Mouse (Mus musculus): ENCODE data around the gene Scrn3. TPM values are rescaled to one million over a fixed set of nuclear protein-coding genes. Genes with fewer than 3 reads are reported as not detected.

Scrn3 gene
- total RNA-seq (2021): 10 to 100 TPM; 24.8 to 25.7 TPM
- long read RNA-seq, experiment 1, transcript Scrn3-201 (8 exons, 3,309 nt): major isoform, 16 of 21 reads
- long read RNA-seq, experiment 1, partial matches to known transcripts: 2 of 21 reads
- long read RNA-seq, experiment 1, other reads (novel, unspliced or antisense): 0 of 21 reads
- long read RNA-seq, experiment 2, transcript Scrn3-202 (4 exons, 1,897 nt): minor isoform, 7 of 25 reads
- long read RNA-seq, experiment 2, transcript Scrn3-201 (8 exons, 3,309 nt): major isoform, 12 of 25 reads
- long read RNA-seq, experiment 2, partial matches to known transcripts: 3 of 25 reads
- long read RNA-seq, experiment 2, other reads (novel, unspliced or antisense): 3 of 25 reads

DNA sequence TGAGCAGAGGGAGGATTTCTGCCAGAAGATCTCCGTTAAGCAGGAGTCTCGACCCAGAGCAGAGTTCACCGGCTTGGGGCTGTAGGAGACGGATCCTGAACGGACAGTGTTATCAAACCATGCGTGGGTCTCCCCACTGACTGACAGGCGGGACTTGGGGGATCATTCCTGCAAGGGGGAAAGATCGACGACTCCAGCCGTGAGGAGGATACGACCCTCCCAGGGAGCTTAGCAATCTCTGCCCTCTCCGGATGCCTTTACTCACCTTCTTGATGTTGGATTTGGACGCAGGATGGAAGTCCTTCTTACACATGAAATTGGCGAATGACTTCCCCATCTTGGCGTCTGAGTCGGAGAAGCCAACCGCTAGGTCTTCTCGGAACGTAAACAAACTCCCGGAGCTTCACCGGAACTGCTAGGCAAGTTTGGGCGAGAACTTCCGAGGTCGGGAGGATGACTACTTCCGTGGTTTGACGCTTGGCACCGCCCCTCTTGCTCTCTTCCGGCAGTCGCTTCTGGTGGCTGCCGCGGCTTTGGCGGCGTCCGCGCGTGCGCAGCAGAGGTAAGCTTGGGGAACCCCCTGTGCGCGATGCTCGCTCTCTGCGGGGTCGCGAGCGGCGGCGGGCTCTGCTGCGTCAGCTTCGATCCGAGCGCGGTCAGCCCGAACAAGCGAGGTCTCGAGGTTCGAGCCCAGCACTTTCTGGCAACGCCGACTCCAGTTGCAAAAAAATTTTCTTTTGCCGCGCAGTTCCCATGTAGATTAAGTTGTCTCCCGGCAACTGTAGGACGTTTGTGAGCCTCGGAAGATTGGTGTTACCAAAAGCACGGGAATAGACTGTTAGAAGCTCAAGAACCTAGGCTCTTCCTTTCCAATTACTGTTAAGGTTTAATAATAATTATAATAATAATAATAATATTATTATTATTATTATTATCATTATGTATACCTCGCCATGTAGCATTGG is at the start of gene Scrn3, which contains the start of gene Cir1:
Gene Scrn3, plus strand, starts transcription at position 450 of the 965 bp plus-strand sequence.
Gene Cir1, minus strand, starts transcription at position 550 of the 965 bp plus-strand sequence.
- peak; percentile 92 to 96 for DNase-seq (ENCODE audit: low spot score in 2 of 2)

DNA sequence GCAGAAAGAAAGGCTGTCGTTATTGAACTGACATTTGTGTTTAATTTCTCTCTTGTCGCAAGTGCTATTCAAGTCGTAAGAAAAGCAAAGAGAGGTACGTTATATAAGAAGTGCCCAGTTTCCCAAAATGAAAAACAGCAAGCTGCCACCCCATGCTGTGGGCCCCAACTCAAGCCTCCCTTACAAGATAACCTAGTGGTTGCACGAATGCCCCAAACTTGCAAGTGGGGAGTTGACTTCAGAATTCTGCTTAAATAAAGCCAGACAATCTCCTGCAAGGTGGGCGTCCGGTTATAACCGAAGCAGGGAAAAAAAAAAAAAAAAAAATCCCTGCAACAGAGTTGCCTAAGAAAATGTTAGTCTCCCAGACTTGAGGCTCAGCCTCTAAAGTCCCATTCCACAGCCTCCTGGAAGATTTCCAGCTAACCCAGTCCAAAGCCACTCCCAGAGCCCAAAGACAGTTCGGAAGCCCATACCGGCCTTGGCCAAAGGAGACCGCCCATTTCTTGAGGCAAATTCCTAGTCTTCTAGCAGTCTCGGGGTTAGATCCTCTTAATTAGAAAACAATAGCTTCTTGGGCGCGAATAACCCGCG is 49.1 kb upstream of the Scrn3 start:
- DNase-seq (ENCODE audit: low spot score in 2 of 2): no peak

DNA sequence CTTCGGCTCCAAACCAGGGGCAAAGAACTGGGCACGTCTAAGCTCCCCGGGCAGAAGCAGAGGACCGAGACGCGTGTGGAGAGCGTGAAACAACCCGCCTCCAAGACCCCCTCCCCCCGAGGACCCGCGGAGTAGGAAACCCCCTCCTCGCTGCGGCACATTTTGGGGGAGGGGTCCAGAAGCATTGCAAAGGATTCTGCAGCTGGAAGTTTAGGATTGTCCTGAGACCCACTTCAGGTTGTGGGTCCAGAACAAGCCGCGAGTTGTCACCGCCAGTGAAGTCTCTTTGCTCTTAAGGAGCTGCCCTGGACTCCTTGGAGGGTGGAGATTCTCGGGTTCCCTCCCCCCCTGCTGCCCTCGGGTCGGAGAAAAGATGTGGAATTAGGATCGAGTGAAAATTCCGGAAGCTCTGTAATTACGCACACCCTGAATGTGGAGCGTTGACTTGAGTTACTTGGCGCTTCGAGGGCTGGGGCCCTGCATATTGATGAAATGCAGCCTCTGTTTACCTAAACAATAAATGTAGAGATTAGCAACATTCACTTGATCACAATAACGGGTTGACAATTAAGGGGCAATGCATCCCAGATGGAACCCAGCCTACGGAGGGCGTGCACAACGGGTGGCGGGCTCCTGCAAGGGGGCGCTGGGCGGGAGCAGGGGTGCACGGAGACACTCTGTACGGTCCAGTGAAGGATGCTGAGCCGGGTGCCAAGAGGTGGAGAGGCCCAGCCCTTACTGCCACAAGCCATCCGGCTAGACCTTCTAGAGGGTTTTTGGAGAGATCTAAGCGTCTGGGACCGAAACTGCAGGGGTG is 48.4 kb upstream of the Scrn3 start:
- no peak for DNase-seq (ENCODE audit: low spot score in 2 of 2)

DNA sequence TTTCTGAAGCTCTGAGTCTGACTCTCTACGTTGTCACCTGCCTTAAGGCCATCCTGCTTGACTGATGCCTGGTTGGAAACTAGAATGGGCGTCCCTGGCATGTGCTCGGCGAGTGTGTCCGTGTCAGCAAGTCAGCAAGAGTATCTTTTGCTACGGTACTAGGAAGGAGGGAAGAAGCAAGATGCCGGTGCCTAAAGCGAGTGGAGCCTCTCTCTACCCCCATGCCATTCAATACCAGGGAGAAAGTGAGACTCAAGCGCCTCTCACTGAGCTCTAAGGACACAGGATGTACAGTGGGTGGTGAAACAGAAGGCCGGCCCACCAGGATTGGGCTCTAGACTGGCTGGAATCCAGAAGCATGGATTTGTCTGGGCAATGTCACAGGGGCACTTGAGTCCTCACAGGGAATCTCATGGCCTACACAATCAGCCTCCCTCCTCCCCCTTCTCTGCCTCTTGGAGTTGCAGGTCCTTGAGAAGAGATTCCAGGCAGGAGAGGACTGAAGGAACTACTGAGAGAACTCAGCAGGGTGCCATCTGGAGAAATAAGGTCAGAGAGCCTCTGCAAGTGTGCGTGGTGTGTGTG is 47.7 kb upstream of the Scrn3 start:
- no peak for DNase-seq (ENCODE audit: low spot score in 2 of 2)

DNA sequence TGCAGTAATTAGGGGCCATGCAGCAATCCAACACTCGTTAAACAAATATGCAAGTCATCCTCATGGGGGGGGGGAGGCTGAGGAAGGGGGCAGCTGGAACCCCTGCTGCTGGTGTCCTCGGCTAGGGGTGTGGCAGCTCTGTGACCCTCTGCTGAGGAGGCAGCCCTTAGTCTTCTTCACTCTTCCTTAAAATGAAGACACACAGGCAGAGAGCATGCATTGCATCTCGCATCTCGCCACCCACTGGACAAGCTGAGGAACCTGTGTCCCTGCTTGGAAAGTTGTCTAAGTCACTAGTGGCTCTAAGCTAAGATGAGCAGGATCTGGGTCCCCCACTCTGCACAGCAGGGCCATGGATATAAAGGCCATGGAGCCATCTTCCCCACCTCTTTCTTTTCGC is 46.4 kb upstream of the Scrn3 start:
- DNase-seq (ENCODE audit: low spot score in 2 of 2): no peak

DNA sequence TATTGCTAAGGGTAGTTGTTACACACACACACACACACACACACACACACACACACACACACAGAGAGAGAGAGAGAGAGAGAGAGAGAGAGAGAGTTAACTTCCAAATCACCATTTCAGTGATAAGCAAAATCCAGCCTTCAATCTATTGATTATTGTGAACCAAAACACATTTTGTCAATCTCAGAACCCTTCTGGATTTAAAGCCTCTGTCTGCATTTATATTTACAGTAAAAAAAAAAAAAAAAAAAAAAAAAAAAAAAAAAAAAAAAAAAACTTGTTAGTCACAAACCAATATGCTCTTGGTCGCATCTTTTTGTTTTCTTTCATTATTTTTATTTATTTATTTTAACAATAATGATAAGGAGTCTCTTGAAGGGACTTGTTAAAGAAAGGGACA is 45.8 kb upstream of the Scrn3 start:
- no peak for DNase-seq (ENCODE audit: low spot score in 2 of 2)

DNA sequence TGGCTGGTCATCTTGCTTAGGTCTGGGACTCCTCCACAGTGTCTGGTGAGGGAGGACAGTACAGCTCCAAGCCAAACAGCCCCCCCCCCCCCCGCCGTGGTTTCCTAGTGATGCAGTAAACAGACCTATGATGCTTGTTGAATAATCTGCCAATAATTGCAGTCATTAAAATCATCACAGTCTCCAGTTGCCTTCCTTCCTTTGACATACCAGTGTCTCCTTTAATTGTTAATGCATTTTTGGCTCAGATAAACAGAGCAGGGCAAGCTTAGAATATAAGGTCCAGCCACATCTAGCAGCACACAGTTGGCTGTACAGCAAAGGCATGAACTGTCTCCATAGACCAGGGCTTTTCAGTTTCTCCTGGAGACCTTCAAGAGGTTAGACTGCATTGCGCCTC is 45.2 kb upstream of the Scrn3 start:
- DNase-seq (ENCODE audit: low spot score in 2 of 2): no peak

DNA sequence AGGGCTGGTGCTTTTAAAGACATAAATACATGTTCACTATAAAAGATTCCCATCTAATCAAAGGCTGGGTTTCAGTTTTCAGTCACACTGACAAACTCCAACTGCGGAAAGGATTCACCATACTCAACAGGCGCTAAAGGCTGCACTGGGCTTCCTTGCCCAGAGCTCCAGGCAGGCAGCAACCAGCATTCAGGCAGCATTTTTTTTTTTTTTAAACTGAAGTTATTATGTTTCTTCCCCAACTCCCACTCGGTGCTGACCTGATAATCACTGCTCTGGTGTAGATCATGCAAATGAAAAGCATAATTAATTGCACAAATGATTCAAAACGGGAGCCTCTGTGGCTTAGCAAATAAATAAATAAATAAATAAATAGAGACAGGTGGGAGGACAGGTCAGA is 44.6 kb upstream of the Scrn3 start:
- DNase-seq (ENCODE audit: low spot score in 2 of 2): no peak

DNA sequence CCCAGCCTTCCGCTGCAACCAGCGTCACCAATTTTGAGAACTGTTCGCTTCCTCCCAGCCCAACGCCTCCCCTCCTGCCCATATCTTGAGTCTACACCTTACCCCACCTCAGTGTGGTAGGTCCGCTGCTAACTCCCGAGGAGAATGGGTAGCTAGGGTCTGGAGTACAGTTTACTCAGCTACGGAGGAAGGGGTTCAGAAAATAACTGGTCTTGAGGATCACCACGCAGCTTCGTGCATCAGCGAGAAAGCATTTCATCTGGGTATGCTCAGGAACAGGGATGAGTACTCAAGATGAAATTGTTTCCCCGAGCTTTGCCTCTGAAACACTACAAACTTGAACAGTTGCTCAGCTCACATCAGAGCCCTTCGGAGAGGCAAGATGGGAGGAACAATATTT is 44.1 kb upstream of the Scrn3 start:
- no peak for DNase-seq (ENCODE audit: low spot score in 2 of 2)

DNA sequence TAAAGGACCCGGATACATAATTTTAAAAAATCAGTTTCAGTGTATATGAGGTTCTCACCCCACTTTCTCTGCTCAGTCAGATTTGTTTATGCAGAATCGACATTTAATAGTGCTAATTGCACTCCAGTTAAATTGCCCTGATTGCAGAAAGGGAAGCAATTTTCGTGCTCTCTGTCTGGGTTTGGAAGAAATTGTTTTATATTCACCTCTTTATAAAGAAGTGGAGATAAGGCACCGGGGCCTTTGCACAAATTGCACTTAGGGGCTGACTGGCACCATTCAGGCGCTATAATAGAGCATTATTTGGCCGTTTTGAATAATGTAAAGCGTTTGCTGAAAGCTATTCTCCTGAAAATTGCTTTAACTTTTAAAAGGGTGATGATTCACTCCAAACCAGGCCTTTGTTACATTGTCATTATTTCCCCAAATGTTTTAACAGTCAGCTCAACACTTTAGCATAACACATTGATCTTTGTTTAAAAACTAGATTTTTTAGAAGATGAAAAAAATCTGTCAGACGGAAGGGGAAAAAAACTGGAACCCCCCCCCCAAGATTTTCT is 43.5 kb upstream of the Scrn3 start:
- DNase-seq (ENCODE audit: low spot score in 2 of 2): no peak

DNA sequence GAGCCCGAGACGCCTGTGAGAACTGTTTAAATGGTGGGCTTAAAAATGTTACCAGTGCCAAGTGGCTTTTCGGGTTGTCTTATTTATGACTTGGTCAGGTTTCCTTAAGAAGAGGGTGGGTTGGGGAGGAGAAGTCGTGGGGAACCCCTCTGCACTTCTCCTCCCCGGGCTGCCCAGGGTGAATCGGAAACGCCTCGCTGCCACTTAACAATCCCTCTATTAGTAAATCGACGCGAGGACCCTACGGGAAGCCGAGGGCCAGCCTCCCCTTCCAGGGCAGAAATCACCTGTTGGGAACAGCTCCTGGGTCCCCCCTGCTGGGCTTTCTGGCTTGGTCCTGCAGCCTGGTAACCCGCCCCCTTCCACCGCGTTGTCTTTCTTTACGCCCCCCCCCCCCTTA is 42.7 kb upstream of the Scrn3 start:
- DNase-seq (ENCODE audit: low spot score in 2 of 2): no peak

DNA sequence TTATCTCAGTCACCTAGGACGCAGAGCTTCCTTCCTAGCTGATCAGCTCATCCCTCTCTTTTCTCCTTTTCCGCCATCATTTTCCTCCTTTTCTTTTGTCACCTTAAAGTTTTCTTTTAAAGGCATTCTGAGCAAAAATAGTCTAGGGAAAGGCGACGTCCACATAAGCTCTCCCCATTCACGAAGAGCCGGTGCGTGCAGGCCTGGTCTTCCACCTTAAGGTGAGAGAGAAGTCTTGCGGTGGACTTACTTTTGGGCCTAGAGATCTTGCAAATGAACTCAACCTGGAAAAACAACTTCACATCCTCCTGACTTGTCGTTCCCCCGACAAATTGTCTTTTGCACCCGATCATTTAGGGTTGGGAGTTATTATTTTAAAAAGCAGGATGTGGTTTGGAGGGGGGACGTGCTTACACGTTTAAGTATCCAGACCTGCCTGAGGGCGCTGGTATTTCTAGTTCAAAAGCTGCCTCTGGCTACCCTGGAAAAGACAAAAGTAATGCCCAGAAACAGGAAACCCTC is 42.3 kb upstream of the Scrn3 start:
- no peak for DNase-seq (ENCODE audit: low spot score in 2 of 2)

DNA sequence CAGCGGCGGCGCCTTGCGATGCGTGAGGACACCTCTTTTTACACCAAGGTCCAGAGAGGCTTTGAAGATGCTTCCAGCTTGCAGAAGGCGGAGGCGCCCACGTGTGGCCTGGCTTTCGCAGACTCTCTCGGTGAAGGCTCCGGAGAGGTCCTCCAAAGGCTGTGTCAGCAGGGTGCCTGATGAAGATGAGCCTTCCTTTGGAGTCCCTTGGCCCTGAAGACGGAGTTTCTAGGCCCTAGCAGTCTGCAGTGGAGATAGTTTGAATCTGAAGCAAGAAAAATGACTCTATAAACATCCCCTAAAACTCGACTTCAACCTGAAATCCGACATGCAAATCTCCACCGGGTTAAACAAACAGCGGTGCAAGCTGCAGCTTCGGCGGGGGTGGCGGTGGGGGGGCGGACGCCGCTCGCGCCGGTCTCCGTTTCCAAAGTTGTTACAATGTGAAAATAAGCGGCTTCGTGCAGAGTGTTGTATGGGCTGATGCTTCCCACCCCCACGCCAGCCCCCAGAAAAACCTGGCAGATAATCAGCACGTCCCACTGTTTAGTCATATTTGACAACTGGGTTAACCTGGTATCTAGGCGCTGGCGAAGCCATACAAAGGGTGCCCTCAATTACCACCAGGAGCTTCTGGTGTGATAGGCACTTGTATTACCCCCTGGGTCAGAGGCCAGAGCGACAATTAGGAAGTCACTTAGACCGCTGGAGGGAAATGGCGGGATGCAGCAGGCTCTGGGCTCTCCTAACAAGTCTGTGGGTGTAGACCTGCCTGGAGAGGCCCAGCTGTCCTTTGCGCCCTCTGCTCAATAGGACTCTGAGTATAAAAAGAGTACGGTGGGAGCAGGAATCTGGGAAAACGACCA is 41.6 kb upstream of the Scrn3 start:
- peak in 1 of 2 experiments; percentile 28 for DNase-seq (ENCODE audit: low spot score in 2 of 2)

DNA sequence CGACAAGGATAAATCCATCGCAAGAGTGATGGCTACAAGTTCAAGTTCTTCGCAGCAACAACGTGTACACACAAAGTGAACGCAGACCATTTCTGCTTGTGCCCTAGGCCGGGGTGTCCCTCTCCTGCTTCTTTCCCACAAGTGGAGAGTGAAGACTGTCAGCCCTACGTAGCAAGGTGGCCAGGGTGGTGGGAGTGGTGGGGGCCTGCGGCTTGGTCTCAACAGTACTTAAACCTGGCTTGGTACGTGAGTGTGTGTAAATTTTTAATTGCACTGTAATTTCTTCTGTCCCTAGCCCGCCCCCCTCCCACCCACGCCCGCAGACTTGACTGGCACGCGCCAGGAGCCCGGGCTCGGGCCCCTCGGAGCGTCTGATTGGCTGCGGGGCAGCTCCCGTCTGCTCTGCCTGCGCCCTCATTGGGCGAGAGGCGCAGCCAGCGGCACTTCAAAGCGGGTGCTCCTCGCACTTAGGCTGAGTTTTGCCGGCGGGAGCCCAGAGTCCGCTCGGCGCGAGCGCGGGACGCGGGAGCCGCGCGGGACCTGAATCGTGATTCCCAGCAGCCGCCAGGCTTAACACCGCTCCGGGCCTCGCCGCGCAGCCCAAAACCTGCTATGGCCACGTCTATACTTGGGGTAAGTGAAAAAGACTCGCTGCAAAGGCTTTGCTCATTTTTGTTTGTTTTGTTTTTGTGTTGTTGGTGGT is 40.8 kb upstream of the Scrn3 start, which contains the start of gene Sp9:
Gene Sp9, plus strand, starts transcription at position 467 of the 703 bp plus-strand sequence.
- peak in 1 of 2 experiments; percentile 45 for DNase-seq (ENCODE audit: low spot score in 2 of 2)

DNA sequence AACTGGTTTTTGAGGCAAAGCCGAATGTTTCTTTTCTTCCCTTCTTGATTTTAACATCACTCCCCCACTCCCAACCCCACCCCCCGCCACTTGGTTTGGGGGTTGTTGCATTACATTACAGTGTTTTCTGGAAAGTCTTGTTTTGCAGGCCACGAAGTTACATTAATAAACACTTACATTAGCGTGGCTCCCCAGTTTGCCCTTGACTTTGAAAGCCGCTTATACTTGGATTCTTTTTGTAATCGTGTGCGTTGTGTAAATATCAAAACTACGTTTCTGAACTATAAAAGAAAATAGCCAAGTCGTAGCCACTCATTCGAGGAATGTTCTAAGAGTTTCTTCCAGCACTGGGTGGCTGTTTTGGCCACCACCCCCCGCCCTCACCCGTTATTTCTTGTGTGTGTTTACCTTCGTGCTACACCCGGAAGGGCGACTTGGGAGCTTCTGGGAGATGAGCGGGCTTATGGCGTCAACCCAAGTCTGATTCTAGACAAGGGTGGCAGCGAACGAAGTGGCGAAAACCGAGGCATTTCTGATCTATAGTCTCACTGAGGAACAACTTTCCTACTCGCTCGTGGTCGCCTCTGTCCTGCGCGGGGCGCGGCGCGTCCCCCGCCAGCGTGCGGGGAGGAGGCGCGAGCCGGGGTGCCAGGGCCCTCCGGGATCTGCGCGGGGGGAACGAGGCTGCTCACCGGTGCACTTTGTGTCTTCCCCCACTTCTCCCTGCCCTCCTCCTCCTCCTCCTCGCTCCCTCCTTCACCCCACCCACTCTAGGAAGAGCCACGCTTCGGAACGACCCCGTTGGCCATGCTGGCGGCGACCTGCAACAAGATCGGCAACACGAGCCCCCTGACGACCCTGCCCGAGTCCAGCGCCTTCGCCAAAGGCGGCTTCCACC is 39.8 kb upstream of the Scrn3 start:
- no peak for DNase-seq (ENCODE audit: low spot score in 2 of 2)

DNA sequence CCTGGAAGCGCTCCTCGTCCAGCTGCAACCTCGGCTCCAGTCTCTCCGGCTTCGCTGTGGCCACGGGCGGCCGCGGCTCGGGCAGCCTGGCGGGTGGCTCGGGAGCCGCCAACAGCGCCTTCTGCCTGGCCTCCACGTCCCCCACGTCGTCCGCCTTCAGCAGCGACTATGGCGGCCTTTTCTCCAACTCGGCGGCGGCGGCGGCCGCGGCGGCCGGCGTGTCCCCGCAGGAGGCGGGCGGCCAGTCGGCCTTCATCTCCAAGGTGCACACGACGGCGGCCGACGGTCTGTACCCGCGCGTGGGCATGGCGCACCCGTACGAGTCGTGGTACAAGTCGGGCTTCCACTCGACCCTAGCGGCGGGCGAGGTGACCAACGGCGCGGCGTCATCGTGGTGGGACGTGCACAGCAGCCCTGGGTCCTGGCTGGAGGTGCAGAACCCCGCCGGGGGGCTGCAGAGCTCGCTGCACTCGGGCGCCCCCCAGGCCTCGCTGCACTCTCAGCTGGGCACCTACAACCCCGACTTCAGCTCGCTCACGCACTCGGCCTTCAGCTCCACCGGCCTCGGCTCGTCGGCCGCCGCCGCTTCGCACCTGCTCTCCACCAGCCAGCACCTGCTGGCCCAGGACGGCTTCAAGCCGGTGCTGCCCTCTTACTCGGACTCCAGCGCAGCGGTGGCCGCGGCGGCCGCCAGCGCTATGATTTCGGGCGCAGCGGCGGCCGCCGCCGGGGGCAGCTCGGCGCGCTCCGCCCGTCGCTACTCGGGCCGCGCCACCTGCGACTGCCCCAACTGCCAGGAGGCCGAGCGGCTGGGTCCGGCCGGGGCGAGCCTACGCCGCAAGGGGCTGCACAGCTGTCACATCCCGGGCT is 38.9 kb upstream of the Scrn3 start:
- no peak for DNase-seq (ENCODE audit: low spot score in 2 of 2)

All from left cerebral cortex, adult 18-20 months (tissue).